Mouse (Mus musculus): Measurements from ENCODE around the gene Il1rap. TPM values are rescaled to one million over a fixed set of nuclear protein-coding genes. Genes with fewer than 3 reads are reported as not detected.
A peak's percentile ranks its signal among the peaks of the same experiment; 100 is the strongest.

Il1rap gene
- polyA plus RNA-seq, 1 experiment from 2014 or later, result 9.3 TPM

- ATAC-seq (replicated peaks; ENCODE audit: low FRiP score, low read depth), result no peak
- Histone ChIP-seq H3K27me3 (ENCODE audit: insufficient read depth, low read length) (no peaks in the 10 kb centered on the region), H3K4me1 (replicated peaks; ENCODE audit: insufficient read depth, low read length) (no peaks in the 10 kb centered on the region), H3K36me3 (ENCODE audit: insufficient read depth, low read length) (no peaks in the 10 kb centered on the region), H3K4me2 (ENCODE audit: low read length) (no peak overlapping the region), H3K9ac (ENCODE audit: low read depth, low read length) (no peak overlapping the region), H3K4me3 (replicated peaks; ENCODE audit: low read depth, low read length) (no peak overlapping the region), H3K9me3 (replicated peaks; ENCODE audit: low read length) (no peaks in the 10 kb centered on the region), H3K27ac (no peak overlapping the region)
- 87% methylated on average over 1 of the region's 1 CpGs for WGBS
- no peak for TF ChIP-seq CTCF (IDR thresholded peaks at IDR 0.05; ENCODE audit: low read depth)
- DNase-seq (ENCODE audit: low spot score), result no peak
These were observed 22.7 kb upstream of the Il1rap start for GRCm38 (mm10) chr16:26558797-26559196.

GRCm38 (mm10) chr16:26561743-26562142 is 19.8 kb upstream of the Il1rap start:
- Histone ChIP-seq H3K4me1 (replicated peaks; ENCODE audit: insufficient read depth, low read length) (no peaks in the 10 kb centered on the region), H3K9me3 (replicated peaks; ENCODE audit: low read length) (no peaks in the 10 kb centered on the region), H3K9ac (ENCODE audit: low read depth, low read length) (no peak overlapping the region), H3K4me3 (replicated peaks; ENCODE audit: low read depth, low read length) (no peak overlapping the region), H3K27me3 (ENCODE audit: insufficient read depth, low read length) (no peaks in the 10 kb centered on the region), H3K27ac (no peak overlapping the region), H3K36me3 (ENCODE audit: insufficient read depth, low read length) (no peaks in the 10 kb centered on the region), H3K4me2 (ENCODE audit: low read length) (no peak overlapping the region)
- ATAC-seq (replicated peaks; ENCODE audit: low FRiP score, low read depth) (no peak), DNase-seq (ENCODE audit: low spot score) (no peak)
- WGBS, result 77% methylated on average over 2 of the region's 2 CpGs
- no peak for TF ChIP-seq CTCF (IDR thresholded peaks at IDR 0.05; ENCODE audit: low read depth)

GRCm38 (mm10) chr16:26562771-26563170 is 18.7 kb upstream of the Il1rap start:
- no peaks in the 10 kb centered on the region for H3K36me3 ChIP-seq (ENCODE audit: insufficient read depth, low read length)
- no peak overlapping the region for H3K9ac ChIP-seq (ENCODE audit: low read depth, low read length)
- no peaks in the 10 kb centered on the region for H3K27me3 ChIP-seq (ENCODE audit: insufficient read depth, low read length)
- no peaks in the 10 kb centered on the region for H3K4me1 ChIP-seq (replicated peaks; ENCODE audit: insufficient read depth, low read length)
- no peak for DNase-seq (ENCODE audit: low spot score)
- 71% methylated on average over 2 of the region's 2 CpGs for WGBS
- H3K4me2 ChIP-seq (ENCODE audit: low read length), result no peak overlapping the region
- no peak for ATAC-seq (replicated peaks; ENCODE audit: low FRiP score, low read depth)
- TF ChIP-seq CTCF (IDR thresholded peaks at IDR 0.05; ENCODE audit: low read depth), result no peak
- H3K9me3 ChIP-seq (replicated peaks; ENCODE audit: low read length), result no peaks in the 10 kb centered on the region
- no peak overlapping the region for H3K4me3 ChIP-seq (replicated peaks; ENCODE audit: low read depth, low read length)
- H3K27ac ChIP-seq, result no peak overlapping the region

- H3K9ac ChIP-seq (ENCODE audit: low read depth, low read length), result no peak overlapping the region
- no peaks in the 10 kb centered on the region for H3K4me1 ChIP-seq (replicated peaks; ENCODE audit: insufficient read depth, low read length)
- H3K27me3 ChIP-seq (ENCODE audit: insufficient read depth, low read length), result no peaks in the 10 kb centered on the region
- DNase-seq (ENCODE audit: low spot score) (no peak), ATAC-seq (replicated peaks; ENCODE audit: low FRiP score, low read depth) (no peak)
- no peak overlapping the region for H3K27ac ChIP-seq
- TF ChIP-seq CTCF (IDR thresholded peaks at IDR 0.05; ENCODE audit: low read depth), result no peak
- no peak overlapping the region for H3K4me2 ChIP-seq (ENCODE audit: low read length)
- no peak overlapping the region for H3K4me3 ChIP-seq (replicated peaks; ENCODE audit: low read depth, low read length)
- H3K9me3 ChIP-seq (replicated peaks; ENCODE audit: low read length), result no peaks in the 10 kb centered on the region
- H3K36me3 ChIP-seq (ENCODE audit: insufficient read depth, low read length), result no peaks in the 10 kb centered on the region
These were observed 12.0 kb upstream of the Il1rap start for GRCm38 (mm10) chr16:26569387-26569978.

GRCm38 (mm10) chr16:26571836-26572235 is 9.7 kb upstream of the Il1rap start:
- DNase-seq (ENCODE audit: low spot score), result no peak
- Histone ChIP-seq H3K27me3 (ENCODE audit: insufficient read depth, low read length) (no peaks in the 10 kb centered on the region), H3K4me1 (replicated peaks; ENCODE audit: insufficient read depth, low read length) (no peaks in the 10 kb centered on the region), H3K36me3 (ENCODE audit: insufficient read depth, low read length) (no peaks in the 10 kb centered on the region), H3K27ac (no peak overlapping the region), H3K4me3 (replicated peaks; ENCODE audit: low read depth, low read length) (no peak overlapping the region), H3K9me3 (replicated peaks; ENCODE audit: low read length) (no peaks in the 10 kb centered on the region), H3K9ac (ENCODE audit: low read depth, low read length) (no peak overlapping the region), H3K4me2 (ENCODE audit: low read length) (no peak overlapping the region)
- ATAC-seq (replicated peaks; ENCODE audit: low FRiP score, low read depth), result no peak
- 71% methylated on average over 2 of the region's 2 CpGs for WGBS
- no peak for TF ChIP-seq CTCF (IDR thresholded peaks at IDR 0.05; ENCODE audit: low read depth)

- no peak overlapping the region for H3K9ac ChIP-seq (ENCODE audit: low read depth, low read length)
- H3K4me1 ChIP-seq (replicated peaks; ENCODE audit: insufficient read depth, low read length), result no peaks in the 10 kb centered on the region
- no peak overlapping the region for H3K4me2 ChIP-seq (ENCODE audit: low read length)
- 53% methylated on average over 5 of the region's 5 CpGs for WGBS
- no peak for TF ChIP-seq CTCF (IDR thresholded peaks at IDR 0.05; ENCODE audit: low read depth)
- H3K27ac ChIP-seq, result no peak overlapping the region
- no peak overlapping the region for H3K4me3 ChIP-seq (replicated peaks; ENCODE audit: low read depth, low read length)
- no peaks in the 10 kb centered on the region for H3K27me3 ChIP-seq (ENCODE audit: insufficient read depth, low read length)
- H3K36me3 ChIP-seq (ENCODE audit: insufficient read depth, low read length), result no peaks in the 10 kb centered on the region
- H3K9me3 ChIP-seq (replicated peaks; ENCODE audit: low read length), result no peaks in the 10 kb centered on the region
- peak; percentile 49 for DNase-seq (ENCODE audit: low spot score)
- ATAC-seq (replicated peaks; ENCODE audit: low FRiP score, low read depth), result 0 out of 2 replicates have a peak, but pooled peaks have one; percentile 61
These were observed 7.3 kb upstream of the Il1rap start for GRCm38 (mm10) chr16:26574173-26574572.

- H3K27ac ChIP-seq, result peak overlapping the region; percentile 68
- DNase-seq (ENCODE audit: low spot score) (no peak), ATAC-seq (replicated peaks; ENCODE audit: low FRiP score, low read depth) (peak; percentile 55)
- H3K36me3 ChIP-seq (ENCODE audit: insufficient read depth, low read length), result no peaks in the 10 kb centered on the region
- no peak for TF ChIP-seq CTCF (IDR thresholded peaks at IDR 0.05; ENCODE audit: low read depth)
- H3K9ac ChIP-seq (ENCODE audit: low read depth, low read length), result peak overlapping the region; percentile 67
- no peaks in the 10 kb centered on the region for H3K27me3 ChIP-seq (ENCODE audit: insufficient read depth, low read length)
- no peaks in the 10 kb centered on the region for H3K9me3 ChIP-seq (replicated peaks; ENCODE audit: low read length)
- peak overlapping the region; percentile 90 for H3K4me2 ChIP-seq (ENCODE audit: low read length)
- peak overlapping the region; percentile 62 for H3K4me3 ChIP-seq (replicated peaks; ENCODE audit: low read depth, low read length)
- WGBS, result 0% methylated on average over 16 of the region's 16 CpGs
- H3K4me1 ChIP-seq (replicated peaks; ENCODE audit: insufficient read depth, low read length), result no peaks in the 10 kb centered on the region
These were observed 441 bp downstream of the Il1rap start for GRCm38 (mm10) chr16:26581913-26582376.
